Mouse (Mus musculus): ENCODE data around the gene Gstp1.
"Not testable (repeated sequence)": the region's sequence is repeated elsewhere in the genome, so short reads cannot be mapped to it uniquely, and the experiment has no call there.

Gstp1 gene

DNA sequence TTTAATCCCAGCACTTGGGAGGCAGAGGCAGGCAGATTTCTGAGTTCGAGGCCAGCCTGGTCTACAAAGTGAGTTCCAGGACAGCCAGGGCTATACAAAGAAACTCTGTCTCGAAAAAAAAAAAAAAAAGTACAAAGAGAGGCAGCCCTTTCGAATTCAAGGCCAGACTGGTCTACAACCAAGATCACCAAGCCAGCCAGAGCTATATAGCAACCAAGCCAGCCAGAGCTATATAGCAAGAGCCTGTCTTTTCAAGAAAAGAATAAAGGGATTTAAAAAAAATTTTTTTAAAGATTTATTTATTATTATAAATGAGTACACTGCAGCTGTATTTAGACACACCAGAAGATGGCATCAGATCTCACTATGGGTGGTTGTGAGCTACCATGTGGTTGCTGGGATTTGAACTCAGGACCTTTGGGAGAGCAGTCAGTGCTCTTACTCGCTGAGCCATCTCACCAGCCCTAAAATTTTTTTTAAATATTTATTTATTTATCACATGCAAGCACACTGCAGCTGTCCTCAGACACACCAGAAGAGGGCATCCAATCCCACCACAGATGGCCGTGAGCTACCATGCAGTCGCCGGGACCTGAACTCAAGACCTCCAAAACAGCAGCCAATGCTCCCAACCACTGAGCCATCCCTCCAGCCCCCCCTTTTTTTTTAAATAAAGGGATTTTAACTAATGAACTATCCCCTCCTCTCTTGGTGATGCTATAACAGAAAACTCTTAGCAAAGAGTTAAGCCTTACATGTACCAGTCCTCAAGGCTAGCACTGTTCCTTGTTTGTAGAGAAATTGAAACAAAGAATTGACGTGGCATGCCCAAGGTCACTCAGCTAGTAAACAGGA is 22.5 kb upstream of the Gstp1 start:
- not testable (repeated sequence) for DNase-seq (ENCODE audit: extremely low spot score, low spot score)

DNA sequence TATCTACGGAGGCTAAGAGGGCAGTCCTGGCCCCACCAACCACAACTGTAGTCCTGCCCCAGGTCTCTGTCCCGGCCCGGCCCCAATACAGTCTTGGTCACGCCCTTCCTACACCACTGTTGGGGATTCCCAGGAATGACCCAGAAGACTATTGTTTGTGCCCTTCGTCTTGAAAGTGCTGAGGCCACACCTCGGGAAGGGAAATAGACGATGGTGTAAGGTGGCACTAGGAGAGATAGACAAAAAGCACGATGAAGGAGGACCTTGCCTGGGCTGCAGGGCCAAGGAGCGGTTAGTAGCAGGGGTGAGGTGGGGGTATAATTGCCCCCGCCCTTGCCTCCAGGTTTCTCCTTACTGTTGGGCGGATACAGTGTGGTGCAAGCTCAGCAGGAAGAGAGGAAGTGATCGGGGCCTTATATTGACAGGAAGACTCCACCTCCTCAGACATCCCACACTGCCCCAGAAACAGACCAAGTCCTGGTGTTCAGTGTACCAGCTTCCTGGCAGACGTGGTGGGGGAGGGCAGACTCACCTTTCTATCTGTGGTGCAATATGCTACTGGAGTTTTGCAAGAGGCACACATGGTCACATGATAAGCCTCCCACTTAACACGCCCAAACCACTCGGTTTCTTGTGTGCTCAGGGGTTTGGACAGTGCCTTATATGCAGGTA is 21.4 kb upstream of the Gstp1 start, which contains the start of gene Gstp3:
Gene Gstp3, minus strand, starts transcription at position 501 of the 672 bp plus-strand sequence.
- DNase-seq (ENCODE audit: extremely low spot score, low spot score) = no peak

DNA sequence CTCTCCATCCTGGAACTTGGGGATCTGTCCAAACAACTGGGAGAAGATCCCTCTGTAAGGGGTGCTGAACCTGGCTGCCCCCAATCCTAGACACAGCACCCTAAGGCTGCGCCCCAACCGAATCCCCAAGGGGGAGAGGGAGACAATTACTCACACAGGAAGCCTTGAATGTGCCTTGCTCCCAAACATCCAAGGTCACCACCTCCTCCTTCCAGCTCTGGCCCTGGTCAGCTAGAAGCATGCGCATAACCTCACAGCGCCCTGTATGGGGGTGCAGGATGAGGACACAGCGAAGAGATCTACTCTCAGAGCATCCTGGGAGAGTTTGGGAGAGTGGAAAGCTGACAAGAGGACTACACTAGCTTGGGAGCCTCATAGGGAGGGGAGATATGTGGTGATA is 20.8 kb upstream of the Gstp1 start:
- no peak for DNase-seq (ENCODE audit: extremely low spot score, low spot score)

DNA sequence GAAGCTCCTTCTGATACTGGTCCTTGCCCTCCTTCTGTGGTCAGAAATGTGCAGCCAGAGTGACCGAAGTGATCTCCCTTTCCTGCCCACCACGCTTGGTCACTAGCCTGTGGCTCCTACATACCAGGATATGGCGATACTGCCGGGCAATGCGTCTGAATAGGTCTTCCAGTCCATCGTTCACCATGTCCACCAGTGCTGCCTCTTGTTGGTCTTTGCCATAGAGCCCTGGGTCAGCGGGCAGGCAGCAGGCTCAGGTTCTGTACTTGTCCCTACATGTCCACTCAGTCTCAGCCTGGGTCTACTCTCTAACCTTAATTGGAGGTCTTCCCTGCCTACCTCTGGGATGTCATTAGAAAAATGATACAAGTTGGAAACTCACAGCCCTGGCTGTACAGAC is 20.2 kb upstream of the Gstp1 start:
- DNase-seq (ENCODE audit: extremely low spot score, low spot score) = no peak

DNA sequence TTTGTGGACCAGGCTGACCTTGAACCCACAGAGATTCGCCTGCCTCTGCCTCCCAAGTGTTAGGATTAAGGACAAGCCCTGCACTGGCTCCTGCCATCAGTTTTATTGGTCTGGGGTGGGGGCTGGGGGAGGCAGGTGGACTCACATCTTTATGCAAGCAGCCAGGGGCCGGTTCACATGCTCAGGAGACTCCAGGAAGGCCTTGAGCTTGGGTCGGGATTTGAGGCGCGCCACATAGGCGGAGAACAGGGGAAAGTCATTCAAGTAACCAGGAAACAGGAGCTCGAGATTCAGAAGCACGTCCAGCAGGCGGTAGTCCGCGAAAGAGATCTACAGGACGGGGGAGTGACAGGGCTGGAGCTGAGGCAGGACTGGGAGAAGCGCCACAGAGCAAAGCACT is 19.6 kb upstream of the Gstp1 start:
- no peak for DNase-seq (ENCODE audit: extremely low spot score, low spot score)

DNA sequence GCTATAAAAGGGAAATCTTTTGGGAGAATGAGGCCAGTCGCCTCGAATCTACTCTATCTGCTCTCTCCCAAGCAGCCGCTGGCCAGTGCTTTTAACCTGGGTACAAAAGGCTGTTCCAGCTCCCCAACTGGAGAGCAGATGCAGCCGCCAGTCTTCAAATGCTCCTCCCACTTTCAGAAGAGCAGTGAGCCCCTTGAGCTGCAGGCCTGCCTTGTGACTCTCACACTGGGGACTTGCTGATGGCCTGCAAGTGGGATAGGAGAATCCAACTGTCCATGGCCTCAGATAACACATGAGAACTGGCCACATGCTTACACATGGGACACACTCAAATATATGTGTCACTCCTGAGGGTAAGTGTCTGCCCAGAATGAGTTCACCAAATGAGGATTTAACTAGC is 18.9 kb upstream of the Gstp1 start:
- no peak for DNase-seq (ENCODE audit: extremely low spot score, low spot score)

DNA sequence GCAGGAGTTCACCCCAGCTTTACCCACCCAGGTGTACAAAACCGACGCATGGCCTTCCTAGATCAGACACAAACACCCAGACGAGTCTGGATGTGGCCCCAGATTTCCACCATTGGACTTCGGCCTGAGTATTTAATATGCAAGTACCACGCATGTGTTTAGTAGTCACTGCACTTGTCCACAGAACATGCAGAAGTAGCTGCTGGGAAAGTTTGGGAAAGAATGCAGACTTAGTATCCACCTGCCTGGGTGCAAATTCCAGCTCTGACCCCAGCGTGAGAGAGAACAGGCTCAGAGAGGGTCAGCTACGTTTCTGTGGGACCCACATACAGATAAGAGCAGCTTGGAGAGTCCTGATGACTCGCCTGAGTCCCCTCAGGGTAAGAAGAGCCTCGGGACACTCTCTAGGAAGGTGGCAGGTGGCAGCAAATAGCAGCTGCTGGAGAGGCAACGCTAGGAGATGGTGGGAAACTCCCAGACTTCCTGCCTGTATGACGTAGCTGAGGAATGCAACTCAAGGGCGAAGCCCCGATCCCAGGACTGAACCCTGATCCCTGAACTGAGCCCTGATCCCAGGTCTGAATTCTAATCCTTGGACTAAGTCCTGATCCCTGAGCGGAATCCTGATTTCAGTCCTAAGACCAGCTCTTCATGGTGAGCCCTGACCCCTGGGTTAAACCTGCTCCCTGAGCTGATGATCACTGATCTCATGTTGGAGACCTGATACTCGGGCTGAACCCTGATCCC is 18.3 kb upstream of the Gstp1 start:
- no peak for DNase-seq (ENCODE audit: extremely low spot score, low spot score)

DNA sequence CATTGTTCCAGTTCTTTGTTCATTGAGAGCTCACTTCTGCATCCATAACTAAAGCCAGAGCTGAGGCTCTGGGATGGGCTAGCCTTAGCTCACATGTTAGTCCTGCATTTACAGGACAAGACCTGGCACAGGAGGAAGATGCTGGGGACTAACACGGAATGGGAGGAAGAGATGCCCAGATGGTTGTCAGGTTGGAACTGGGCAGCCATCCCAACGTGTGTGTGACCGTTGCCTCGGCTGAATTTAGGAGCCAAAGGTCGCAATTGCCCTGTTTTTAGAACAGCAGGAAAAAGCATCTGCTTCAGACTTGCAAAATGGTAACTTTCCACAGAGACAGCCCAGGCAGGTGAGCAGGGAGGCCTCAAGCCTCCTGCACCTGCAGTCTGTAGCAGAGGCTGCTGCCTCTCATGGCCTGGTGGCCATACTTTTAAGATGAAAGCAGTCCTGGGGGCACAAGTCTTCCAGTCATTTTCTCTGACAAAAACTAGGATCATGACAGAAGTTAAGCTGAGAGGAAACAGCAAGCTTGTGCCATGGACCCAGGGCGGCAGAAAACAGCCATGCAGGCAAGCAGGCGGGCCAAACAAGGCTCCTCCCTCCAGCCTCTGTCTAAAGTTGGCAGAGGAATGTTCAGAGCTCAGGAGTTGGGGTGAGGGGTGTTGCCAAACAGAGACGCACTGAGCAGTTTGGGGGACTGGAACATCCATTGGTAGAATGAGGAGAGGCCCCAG is 17.6 kb upstream of the Gstp1 start:
- DNase-seq (ENCODE audit: extremely low spot score, low spot score) = no peak

DNA sequence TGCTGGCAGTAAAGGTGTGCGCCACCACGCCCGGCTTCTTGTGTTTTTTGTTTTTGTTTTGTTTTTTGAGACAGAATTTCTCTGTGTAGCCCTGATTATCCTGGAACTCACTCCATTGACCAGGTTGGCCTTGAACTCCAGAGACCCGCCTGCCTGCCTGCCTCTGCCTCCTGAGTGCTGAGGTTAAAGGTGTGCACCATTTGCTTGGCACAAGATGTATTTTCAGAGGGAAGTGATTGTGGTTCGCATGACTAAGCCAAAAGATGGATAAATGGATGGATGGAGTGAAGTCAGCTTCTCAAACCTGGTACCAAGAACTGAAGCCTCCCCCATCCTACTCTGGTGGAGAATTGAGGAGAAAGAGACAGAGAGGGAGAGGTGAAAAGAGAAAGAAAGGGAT is 16.8 kb upstream of the Gstp1 start:
- no peak for DNase-seq (ENCODE audit: extremely low spot score, low spot score)

DNA sequence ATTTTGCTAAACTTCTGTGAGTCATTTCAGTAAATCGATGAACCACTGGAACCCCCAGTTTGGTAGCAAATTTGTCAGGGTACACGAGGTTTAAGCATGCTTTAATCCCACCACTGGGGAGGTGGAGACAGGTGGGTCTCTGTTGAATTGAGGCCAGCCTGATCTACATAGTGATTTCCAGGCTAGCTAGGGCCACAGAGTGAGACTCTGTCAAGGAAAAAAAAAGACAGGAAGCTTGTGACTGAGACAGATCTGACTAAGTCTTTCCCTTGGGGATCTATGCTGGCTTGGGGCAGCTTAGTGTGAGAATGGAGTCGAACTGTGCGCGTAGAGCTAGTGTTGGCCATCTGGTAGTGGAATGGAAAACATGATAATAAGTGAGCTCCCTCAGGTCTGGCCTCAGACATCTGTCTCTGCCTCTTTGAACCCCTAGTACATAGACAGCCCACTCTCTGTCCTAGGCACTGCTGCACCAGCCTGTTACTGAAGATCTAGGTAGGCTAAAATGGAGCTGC is 14.8 kb upstream of the Gstp1 start:
- no peak for DNase-seq (ENCODE audit: extremely low spot score, low spot score)

DNA sequence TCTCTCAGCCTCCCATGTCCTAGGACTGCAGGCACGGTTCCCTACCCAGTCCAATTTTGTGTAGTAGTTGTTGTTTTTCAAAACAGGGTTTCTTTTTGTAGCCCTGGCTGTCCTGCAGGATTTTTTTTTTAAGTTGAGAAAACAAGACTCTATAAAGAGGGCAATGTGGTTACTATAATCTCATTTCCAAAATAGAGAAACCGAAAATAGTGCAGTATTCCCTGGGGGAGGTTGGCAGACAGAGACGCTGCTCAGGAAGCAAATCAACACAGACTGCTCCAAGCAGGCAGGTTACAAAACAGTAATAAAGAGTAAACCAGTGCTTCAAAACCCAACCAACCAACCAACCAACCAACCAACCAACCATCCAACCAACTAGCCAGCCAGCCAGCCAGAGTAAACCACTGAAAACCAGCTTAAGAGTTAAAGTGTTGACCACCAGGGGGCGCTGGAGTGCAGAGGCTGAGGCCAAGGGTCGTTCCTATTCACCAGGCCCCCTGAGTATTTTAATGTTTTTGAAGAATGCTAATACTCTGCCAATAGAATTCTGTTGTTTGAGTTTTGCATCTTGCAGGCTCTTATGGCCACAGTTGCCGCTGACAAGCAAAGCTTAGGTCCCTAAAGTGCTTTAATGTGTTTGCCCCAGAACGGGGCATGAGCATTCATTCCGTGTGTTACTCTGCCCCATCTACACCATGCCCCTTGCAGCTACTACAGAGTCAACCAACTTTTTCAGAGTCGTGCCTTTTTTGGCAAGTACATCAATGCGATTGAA is 14.1 kb upstream of the Gstp1 start:
- DNase-seq (ENCODE audit: extremely low spot score, low spot score) = peak; percentile 71

DNA sequence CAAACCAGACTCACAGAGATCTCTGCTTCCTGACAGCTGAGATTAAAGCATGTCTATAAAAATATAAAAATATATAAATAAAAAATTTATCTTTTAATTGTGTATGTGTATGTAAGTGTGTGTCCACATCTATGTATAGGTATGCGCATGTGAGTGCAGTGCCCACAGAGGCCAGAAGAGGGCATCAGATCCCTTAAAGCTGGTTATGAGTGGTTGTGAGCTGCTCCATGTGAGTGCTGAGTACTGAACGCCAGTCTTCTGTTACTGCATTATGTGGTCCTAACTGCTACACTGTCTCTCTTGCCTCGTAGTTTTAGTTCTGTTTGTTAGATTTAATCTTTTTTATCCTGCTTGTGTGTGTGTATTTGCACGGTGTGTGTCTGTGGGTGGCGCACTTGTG is 13.2 kb upstream of the Gstp1 start:
- DNase-seq (ENCODE audit: extremely low spot score, low spot score) = no peak

DNA sequence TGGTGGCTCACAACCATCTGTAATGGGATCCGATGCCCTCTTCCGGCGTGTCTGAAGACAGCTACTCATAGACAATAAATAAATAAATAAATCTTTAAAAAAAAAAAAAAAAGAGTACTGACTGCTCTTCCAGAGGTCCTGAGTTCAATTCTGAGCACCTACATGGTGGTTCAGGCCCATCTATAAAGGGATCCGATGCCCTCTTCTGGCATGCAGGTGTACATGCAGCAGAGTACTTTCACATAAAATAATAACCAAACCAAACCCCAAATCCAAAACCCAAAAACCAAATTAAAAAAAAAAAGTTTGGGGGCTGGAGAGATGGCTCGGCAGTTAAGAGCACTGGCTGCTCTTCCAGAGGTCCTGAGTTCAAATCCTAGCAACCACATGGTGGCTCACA is 11.3 kb upstream of the Gstp1 start:
- not testable (repeated sequence) for DNase-seq (ENCODE audit: extremely low spot score, low spot score)

DNA sequence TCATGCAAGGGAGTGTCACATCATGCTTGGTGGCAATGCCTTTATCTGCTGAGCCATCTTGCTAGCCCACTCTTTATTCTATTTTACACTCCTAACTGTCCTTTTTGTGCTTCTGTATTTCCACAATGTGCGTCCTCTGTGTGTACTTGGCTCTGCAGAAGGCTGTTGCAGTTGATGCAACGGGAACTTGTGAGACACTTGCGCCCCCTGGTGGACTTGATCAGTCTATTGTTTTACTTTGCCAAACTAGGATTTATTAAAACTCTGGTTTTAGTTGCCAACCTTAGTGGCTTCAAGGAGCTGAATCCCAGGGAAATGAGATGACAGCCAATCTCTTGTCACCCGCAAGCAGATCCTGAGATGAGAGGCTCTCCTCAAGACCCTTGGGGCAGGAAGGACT is 10.1 kb upstream of the Gstp1 start:
- DNase-seq (ENCODE audit: extremely low spot score, low spot score) = peak; percentile 80

DNA sequence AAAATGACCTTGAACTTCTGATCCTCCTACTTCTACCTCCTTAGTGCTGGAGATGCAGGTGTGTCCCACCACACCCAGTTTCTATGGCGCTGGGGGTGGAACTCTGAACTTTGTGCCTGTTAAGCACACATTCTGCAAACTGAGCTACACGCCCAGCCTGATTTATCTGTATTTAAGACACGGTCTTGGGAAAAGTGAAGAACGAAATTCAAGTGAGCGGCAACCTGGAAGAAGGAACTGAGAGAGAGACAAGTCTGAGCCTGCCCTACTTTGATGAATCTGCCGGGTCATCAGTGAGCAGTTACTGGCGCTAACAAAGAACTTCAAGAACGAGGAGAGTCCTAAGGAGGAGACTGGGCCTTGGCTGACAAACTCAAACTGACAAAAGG is 9.1 kb upstream of the Gstp1 start:
- DNase-seq (ENCODE audit: extremely low spot score, low spot score) = no peak

DNA sequence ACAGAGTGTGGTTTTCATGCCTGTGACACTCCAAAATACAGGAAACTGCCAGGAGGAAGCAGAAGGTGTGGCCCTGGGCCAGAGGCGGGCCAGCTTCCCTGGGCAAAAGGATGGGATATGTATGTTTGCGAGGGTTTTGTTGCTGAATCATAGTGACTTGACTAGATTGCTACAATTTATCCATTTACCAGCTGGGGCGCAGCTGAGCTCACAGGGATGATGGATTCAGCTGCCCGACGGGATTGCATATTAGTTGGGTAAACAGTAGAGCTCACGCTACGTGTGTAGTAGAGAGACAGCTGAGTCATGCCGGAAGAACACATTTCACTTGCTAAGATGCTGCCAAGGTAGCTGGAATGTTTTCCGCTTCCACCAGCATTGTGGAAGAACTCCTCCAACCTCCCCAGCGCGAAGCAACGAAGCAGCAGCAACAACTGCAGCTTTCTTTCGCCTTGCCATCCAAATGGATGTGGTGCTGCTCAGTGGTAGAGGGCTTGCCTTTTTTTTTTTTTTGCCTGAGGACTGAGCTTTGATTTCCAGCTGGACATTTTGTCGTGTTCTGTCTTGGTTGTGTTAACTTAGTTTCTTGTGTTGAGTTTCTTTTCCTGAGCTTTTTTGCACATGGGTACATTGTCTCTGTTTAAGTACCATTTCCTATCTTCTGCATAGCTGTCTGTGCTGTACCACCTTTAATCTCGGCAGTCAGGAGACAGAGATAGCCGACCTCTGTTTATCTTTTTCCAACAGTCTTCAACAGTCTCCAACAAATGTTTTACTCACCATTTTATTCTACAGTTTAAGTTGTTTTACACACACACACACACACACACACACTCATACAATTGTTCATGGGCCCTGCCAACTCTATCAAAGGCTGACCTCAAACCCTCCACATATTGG is 8.4 kb upstream of the Gstp1 start, which contains the start of gene Gstp2:
Gene Gstp2, minus strand, starts transcription at position 58 of the 900 bp plus-strand sequence.
- DNase-seq (ENCODE audit: extremely low spot score, low spot score) = no peak

DNA sequence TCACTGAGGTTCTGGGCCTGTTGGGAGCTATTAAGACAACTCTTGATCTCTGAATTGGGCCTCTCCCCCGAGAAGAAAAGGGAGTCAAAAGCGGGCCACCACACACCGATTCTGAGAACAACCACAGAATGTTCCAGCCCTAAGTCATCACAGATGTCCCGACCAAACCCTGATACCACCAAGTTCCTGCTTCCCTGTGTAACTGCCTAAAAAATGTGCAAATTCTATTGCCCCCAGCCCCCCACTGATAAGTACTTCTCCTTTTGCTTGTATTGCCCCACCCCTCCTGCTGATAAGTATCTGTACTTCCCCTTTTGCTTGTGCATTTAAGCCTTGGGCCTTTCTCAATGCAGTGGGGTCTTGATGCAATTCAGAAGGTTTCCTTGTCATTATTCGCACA is 6.3 kb upstream of the Gstp1 start:
- DNase-seq (ENCODE audit: extremely low spot score, low spot score) = not testable (repeated sequence)

DNA sequence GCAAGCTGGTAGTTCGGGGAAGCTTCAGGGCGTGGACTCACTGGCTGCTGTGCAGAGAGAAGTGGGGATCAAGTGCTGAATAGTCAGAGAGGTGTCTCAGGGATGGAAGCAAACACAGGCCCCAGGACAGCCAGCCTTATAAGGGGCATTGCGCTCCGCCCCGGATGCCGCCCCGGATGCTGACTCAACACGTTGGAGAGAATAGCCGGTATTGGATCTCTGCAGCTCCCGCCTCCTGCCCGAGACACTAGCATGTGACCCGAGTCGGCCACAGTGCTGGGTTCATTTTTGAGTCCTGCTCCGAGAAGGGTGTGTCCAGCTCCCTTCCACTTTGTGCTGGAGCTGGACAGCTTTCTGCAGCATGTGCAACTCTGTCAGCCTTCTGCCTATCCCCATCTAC is 4.3 kb upstream of the Gstp1 start:
- no peak for DNase-seq (ENCODE audit: extremely low spot score, low spot score)

DNA sequence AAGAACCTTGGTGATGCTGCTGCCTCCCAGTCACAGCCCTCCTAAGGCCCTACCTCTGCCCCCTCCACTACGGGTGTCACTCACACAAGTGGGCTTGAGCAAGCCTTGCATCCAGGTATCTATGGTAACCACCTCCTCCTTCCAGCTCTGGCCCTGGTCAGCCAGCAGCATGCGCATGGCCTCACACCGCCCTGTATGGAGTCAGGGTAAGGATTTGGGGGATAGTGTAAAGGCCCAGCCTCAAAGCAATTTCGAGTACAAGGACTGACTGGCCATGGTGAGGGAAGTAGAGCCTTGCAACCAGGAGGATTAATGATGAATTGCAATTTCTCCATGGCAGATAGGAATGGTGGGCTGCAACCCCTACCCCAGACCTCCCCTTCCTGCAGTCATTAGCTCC is 3.7 kb upstream of the Gstp1 start:
- not testable (repeated sequence) for DNase-seq (ENCODE audit: extremely low spot score, low spot score)

All from neural tube, embryonic 10.5 days (tissue).